Comparison of ENCODE assay signal across 8 mouse cellular contexts in genomic region chr2:168589368-168590167, GRCm38 (mm10). TPM values are rescaled to one million over a fixed set of nuclear protein-coding genes. Genes with fewer than 3 reads are reported as not detected.
DNase-seq lines count a peak whose midpoint lies in the region; ATAC-seq and TF ChIP-seq lines count a peak whose summit lies in the region.

No protein-coding gene starts in this region.

- H3K27ac ChIP-seq in spleen, adult 2 months (ENCODE audit: insufficient read depth, low read length) = peak overlapping the region; percentile 76
- no peak overlapping the region; the same call in 1 of the 2 replicates for H3K27ac ChIP-seq in embryonic facial prominence, embryonic 15.5 days (replicated peaks)
- no peak overlapping the region for H3K27ac ChIP-seq in intestine, embryonic 16.5 days (ENCODE audit: low read length)

- peak overlapping the region; percentile 72 for H3K4me3 ChIP-seq in spleen, adult 2 months (ENCODE audit: extremely low read depth, insufficient read depth, insufficient read length)
- peak overlapping the region; percentile 42 for H3K4me3 ChIP-seq in embryonic facial prominence, embryonic 15.5 days (replicated peaks)
- H3K4me3 ChIP-seq in intestine, embryonic 16.5 days (ENCODE audit: low read length) = peak overlapping the region; percentile 63

- peak overlapping the region; percentile 70 for H3K4me2 ChIP-seq in embryonic facial prominence, embryonic 15.5 days (replicated peaks)
- peak overlapping the region; percentile 73 for H3K4me2 ChIP-seq in intestine, embryonic 16.5 days (ENCODE audit: low read depth, low read length)

- TF ChIP-seq POLR2A in spleen, adult 2 months (IDR thresholded peaks at IDR 0.05; ENCODE audit: low read depth, low read length) = no peak

- no peaks in the 10 kb centered on the region for H3K36me3 ChIP-seq in spleen, adult 2 months (ENCODE audit: control insufficient read depth, insufficient read depth, low read length)
- H3K36me3 ChIP-seq in embryonic facial prominence, embryonic 15.5 days = no peaks in the 10 kb centered on the region
- H3K36me3 ChIP-seq in intestine, embryonic 16.5 days (ENCODE audit: control insufficient read depth, insufficient read depth, low read length) = no peaks in the 10 kb centered on the region

- intact Hi-C loops in left cerebral cortex, postnatal 4 days (cut with DNase I) = loop anchor here (10.0 kb wide), 1 partner anchor 95 kb away; no protein-coding TSS in a partner anchor

- H3K9me3 ChIP-seq in embryonic facial prominence, embryonic 15.5 days (replicated peaks) = no peaks in the 10 kb centered on the region
- no peaks in the 10 kb centered on the region for H3K9me3 ChIP-seq in intestine, embryonic 16.5 days (ENCODE audit: control insufficient read depth, low read length)

- 0 out of 2 replicates have a peak overlapping the region, but pooled peaks have one; percentile 15 for H3K9ac ChIP-seq in embryonic facial prominence, embryonic 15.5 days
- H3K9ac ChIP-seq in intestine, embryonic 16.5 days (ENCODE audit: low read depth, low read length) = peak overlapping the region; percentile 77

- no peak for TF ChIP-seq CTCF in spleen, adult 2 months (IDR thresholded peaks at IDR 0.05; ENCODE audit: extremely low read depth, insufficient read depth, insufficient read length, insufficient replicate concordance)

- H3K4me1 ChIP-seq in spleen, adult 2 months (ENCODE audit: control insufficient read depth, insufficient read depth, insufficient read length) = peaks cover 23% of the 10 kb centered on the region; the same call in 1 of the 2 replicates
- H3K4me1 ChIP-seq in embryonic facial prominence, embryonic 15.5 days = peaks cover 20% of the 10 kb centered on the region
- peaks cover 13% of the 10 kb centered on the region for H3K4me1 ChIP-seq in intestine, embryonic 16.5 days (ENCODE audit: control insufficient read depth, insufficient read depth, low read length)

- no peak for ATAC-seq in embryonic facial prominence, embryonic 15.5 days (ENCODE audit: insufficient number of reproducible peaks, low FRiP score, low TSS enrichment, low read depth)
- peak; percentile 71 for ATAC-seq in intestine, embryonic 16.5 days

- 3% methylated on average over 21 of the region's 21 CpGs for WGBS in spleen, adult 2 months
- 10% methylated on average over 21 of the region's 21 CpGs for WGBS in embryonic facial prominence, embryonic 15.5 days
- 11% methylated on average over 21 of the region's 21 CpGs for WGBS in intestine, embryonic 16.5 days

- peak in 1 of 2 experiments; percentile 30 for DNase-seq in spleen, adult 2 months (ENCODE audit: low read depth in 1 of 2, low spot score in 2 of 2)
- DNase-seq in spleen, postnatal 4 days (ENCODE audit: low spot score in 2 of 2) = no peak
- DNase-seq in natural killer cell, adult 2 months (ENCODE audit: low spot score in 2 of 2) = peak; percentile 25 to 43
- no peak for DNase-seq in urinary bladder, postnatal 25 days (ENCODE audit: low spot score)
- DNase-seq in left cerebral cortex, postnatal 4 days = no peak
- no peak for DNase-seq in adrenal gland, postnatal 14 days

- no peaks in the 10 kb centered on the region for H3K27me3 ChIP-seq in spleen, adult 2 months (ENCODE audit: control insufficient read depth, insufficient read depth, low read length)
- peaks cover 33% of the 10 kb centered on the region for H3K27me3 ChIP-seq in embryonic facial prominence, embryonic 15.5 days
- H3K27me3 ChIP-seq in intestine, embryonic 16.5 days (replicated peaks; ENCODE audit: control insufficient read depth, insufficient read depth, low read length) = peaks cover 17% of the 10 kb centered on the region

RNA-seq across cellular contexts. Expression of gene Nfatc2, which starts 11.9 kb away (rescaled TPM):
- 14.9 and 15.3 TPM in 2 replicates for polyA plus RNA-seq in spleen, adult 2 months (2012; rRNA removed)
- 5.8 and 6.9 TPM in 2 replicates for polyA plus RNA-seq in embryonic facial prominence, embryonic 15.5 days (2015; fragmentation: Nextera tagmentation; extraction: Ambion mirVana)
- polyA plus RNA-seq in intestine, embryonic 16.5 days (2015; fragmentation: Nextera tagmentation; extraction: Ambion mirVana) = 1.6 and 1.7 TPM in 2 replicates
- 1 to 10 TPM; 6.0 to 6.2 TPM for total RNA-seq in left cerebral cortex, postnatal 4 days (2021)
- total RNA-seq in adrenal gland, postnatal 14 days (2021) = 2.7 and 7.6 TPM in 2 replicates

Comparison
In these comparisons a context has a peak if more than half of its experiments do, and no peak if none do; other contexts are left out.
1. DNase-seq: peak in natural killer cell, adult 2 months (2 of 2); none in spleen, postnatal 4 days (0 of 2), urinary bladder, postnatal 25 days (single experiment), left cerebral cortex, postnatal 4 days (single experiment) and adrenal gland, postnatal 14 days (single experiment).
2. Peak in every context shown above with its lines, with median percentiles within 50 percentile points of each other: H3K4me3 ChIP-seq.